Mouse (Mus musculus): ENCODE measurements around the gene Tenm2. TPM values are rescaled to one million over a fixed set of nuclear protein-coding genes. Genes with fewer than 3 reads are reported as not detected.

Gene Tenm2
- polyA plus RNA-seq, 1 experiment from 2014 or later = 6.7 TPM

DNA sequence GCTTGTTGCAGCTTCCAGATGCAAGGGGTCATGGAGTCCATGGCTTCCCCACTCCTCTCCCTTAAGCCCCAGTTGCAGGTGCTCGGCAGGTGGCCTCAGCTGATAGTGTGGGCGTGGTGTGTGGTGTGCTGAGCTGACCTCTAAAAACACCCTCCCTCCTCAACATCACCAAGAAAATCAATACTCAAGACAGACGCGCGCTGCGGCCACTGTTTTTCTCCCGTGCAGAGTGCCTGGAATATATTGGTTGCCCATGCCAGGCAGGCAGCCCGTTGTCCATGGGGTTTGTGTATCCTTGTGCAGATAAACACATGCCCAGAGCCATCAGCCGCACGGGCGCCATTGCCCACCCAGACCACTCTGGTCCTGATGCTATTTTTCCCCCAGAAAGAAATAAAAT, 1007.1 kb downstream of the Tenm2 start:
- Histone ChIP-seq H3K4me1 (ENCODE audit: control insufficient read depth, insufficient read depth, low read length) (no peaks in the 10 kb centered on the region; the same call in 1 of the 2 replicates), H3K4me3 (ENCODE audit: low read depth, low read length) (no peak overlapping the region), H3K9me3 (ENCODE audit: control insufficient read depth, low read length) (no peaks in the 10 kb centered on the region), H3K9ac (ENCODE audit: low read length) (no peak overlapping the region), H3K36me3 (ENCODE audit: control insufficient read depth, insufficient read depth, low read length) (no peaks in the 10 kb centered on the region), H3K27ac (ENCODE audit: low read depth, low read length) (no peak overlapping the region), H3K27me3 (ENCODE audit: control insufficient read depth, insufficient read depth, low read length) (no peaks in the 10 kb centered on the region), H3K4me2 (no peak overlapping the region)
- 86% methylated on average over 11 of the region's 11 CpGs for WGBS
- DNase-seq (ENCODE audit: low spot score, missing footprints) = no peak
- 0 out of 2 replicates have a peak, but pooled peaks have one; percentile 27 for ATAC-seq (ENCODE audit: low FRiP score)

- Histone ChIP-seq H3K9ac (ENCODE audit: low read length) (no peak overlapping the region), H3K27ac (ENCODE audit: low read depth, low read length) (no peak overlapping the region), H3K4me1 (ENCODE audit: control insufficient read depth, insufficient read depth, low read length) (no peaks in the 10 kb centered on the region; the same call in none of the 2 replicates), H3K4me3 (ENCODE audit: low read depth, low read length) (no peak overlapping the region), H3K4me2 (no peak overlapping the region), H3K36me3 (ENCODE audit: control insufficient read depth, insufficient read depth, low read length) (no peaks in the 10 kb centered on the region), H3K27me3 (ENCODE audit: control insufficient read depth, insufficient read depth, low read length) (no peaks in the 10 kb centered on the region), H3K9me3 (ENCODE audit: control insufficient read depth, low read length) (no peaks in the 10 kb centered on the region)
- ATAC-seq (ENCODE audit: low FRiP score) (no peak), DNase-seq (ENCODE audit: low spot score, missing footprints) (no peak)
- WGBS = 70% methylated on average over 6 of the region's 6 CpGs
These were observed 1007.6 kb downstream of the Tenm2 start for GRCm38 (mm10) chr11:36228196-36228595.

DNA sequence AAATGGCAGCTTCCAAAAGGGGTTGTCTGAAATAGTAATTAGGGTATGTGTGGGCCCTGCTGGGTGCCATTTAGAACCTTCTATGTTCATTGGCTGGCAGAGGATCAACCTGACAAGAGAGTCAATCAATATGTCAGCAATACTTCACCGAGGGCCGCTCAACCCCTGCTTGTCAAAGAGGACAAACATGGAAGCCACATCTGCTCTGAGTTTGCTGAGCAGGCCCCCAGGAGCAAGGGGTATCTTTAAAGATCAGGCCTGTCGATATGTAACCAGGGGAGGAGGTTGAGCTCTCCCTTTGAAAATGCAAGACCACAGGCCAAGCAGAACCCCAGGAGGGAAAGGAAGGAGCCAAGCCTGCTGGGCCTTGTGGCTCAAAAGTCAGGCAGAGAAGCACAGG, 1009.7 kb downstream of the Tenm2 start:
- H3K4me1 ChIP-seq (ENCODE audit: control insufficient read depth, insufficient read depth, low read length) = peaks cover 5% of the 10 kb centered on the region
- H3K9me3 ChIP-seq (ENCODE audit: control insufficient read depth, low read length) = no peaks in the 10 kb centered on the region
- H3K27me3 ChIP-seq (ENCODE audit: control insufficient read depth, insufficient read depth, low read length) = no peaks in the 10 kb centered on the region
- H3K27ac ChIP-seq (ENCODE audit: low read depth, low read length) = no peak overlapping the region
- H3K4me2 ChIP-seq = no peak overlapping the region
- WGBS = 45% methylated on average over 3 of the region's 3 CpGs
- ATAC-seq (ENCODE audit: low FRiP score) (no peak), DNase-seq (ENCODE audit: low spot score, missing footprints) (peak; percentile 86)
- no peak overlapping the region for H3K9ac ChIP-seq (ENCODE audit: low read length)
- no peak overlapping the region for H3K4me3 ChIP-seq (ENCODE audit: low read depth, low read length)
- no peaks in the 10 kb centered on the region for H3K36me3 ChIP-seq (ENCODE audit: control insufficient read depth, insufficient read depth, low read length)

GRCm38 (mm10) chr11:36223716-36224439, 1011.9 kb downstream of the Tenm2 start:
- no peak overlapping the region for H3K27ac ChIP-seq (ENCODE audit: low read depth, low read length)
- WGBS = 80% methylated on average over 7 of the region's 7 CpGs
- H3K9me3 ChIP-seq (ENCODE audit: control insufficient read depth, low read length) = no peaks in the 10 kb centered on the region
- no peaks in the 10 kb centered on the region for H3K27me3 ChIP-seq (ENCODE audit: control insufficient read depth, insufficient read depth, low read length)
- H3K36me3 ChIP-seq (ENCODE audit: control insufficient read depth, insufficient read depth, low read length) = no peaks in the 10 kb centered on the region
- H3K4me3 ChIP-seq (ENCODE audit: low read depth, low read length) = no peak overlapping the region
- H3K4me2 ChIP-seq = no peak overlapping the region
- no peak for ATAC-seq (ENCODE audit: low FRiP score)
- peak; percentile 69 for DNase-seq (ENCODE audit: low spot score, missing footprints)
- H3K9ac ChIP-seq (ENCODE audit: low read length) = no peak overlapping the region
- peaks cover 11% of the 10 kb centered on the region for H3K4me1 ChIP-seq (ENCODE audit: control insufficient read depth, insufficient read depth, low read length)

DNA sequence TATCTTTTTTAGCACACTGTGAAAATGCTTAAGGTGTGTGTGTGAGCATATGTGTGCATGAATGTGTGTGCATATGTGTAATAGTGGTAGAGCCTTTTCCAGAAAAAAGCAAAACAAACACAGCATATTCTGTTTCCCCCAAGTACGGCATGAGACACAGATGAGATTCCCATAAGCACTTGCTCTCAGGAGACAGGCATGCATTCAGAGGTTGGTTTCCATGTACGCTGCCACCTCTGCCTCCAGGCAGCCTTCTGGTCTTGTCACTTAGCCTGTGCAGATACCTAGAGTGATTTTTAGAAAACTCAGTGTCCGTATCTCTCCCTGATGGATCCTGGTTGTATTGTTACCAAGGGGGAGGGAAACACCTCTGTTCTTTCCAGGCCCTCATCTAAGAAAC, 1013.7 kb downstream of the Tenm2 start:
- Histone ChIP-seq H3K4me3 (ENCODE audit: low read depth, low read length) (no peak overlapping the region), H3K27ac (ENCODE audit: low read depth, low read length) (no peak overlapping the region), H3K4me2 (no peak overlapping the region), H3K36me3 (ENCODE audit: control insufficient read depth, insufficient read depth, low read length) (no peaks in the 10 kb centered on the region), H3K27me3 (ENCODE audit: control insufficient read depth, insufficient read depth, low read length) (no peaks in the 10 kb centered on the region), H3K4me1 (ENCODE audit: control insufficient read depth, insufficient read depth, low read length) (peaks cover 11% of the 10 kb centered on the region), H3K9me3 (ENCODE audit: control insufficient read depth, low read length) (no peaks in the 10 kb centered on the region), H3K9ac (ENCODE audit: low read length) (no peak overlapping the region)
- DNase-seq (ENCODE audit: low spot score, missing footprints) (peak; percentile 77), ATAC-seq (ENCODE audit: low FRiP score) (no peak)
- WGBS = 80% methylated on average over 3 of the region's 3 CpGs

- no peaks in the 10 kb centered on the region for H3K27me3 ChIP-seq (ENCODE audit: control insufficient read depth, insufficient read depth, low read length)
- 12% methylated on average over 10 of the region's 10 CpGs for WGBS
- H3K27ac ChIP-seq (ENCODE audit: low read depth, low read length) = peak overlapping the region; percentile 41
- no peaks in the 10 kb centered on the region for H3K9me3 ChIP-seq (ENCODE audit: control insufficient read depth, low read length)
- peak; percentile 84 for ATAC-seq (ENCODE audit: low FRiP score)
- H3K4me1 ChIP-seq (ENCODE audit: control insufficient read depth, insufficient read depth, low read length) = peaks cover 11% of the 10 kb centered on the region
- peak overlapping the region; percentile 33 for H3K4me2 ChIP-seq
- H3K4me3 ChIP-seq (ENCODE audit: low read depth, low read length) = no peak overlapping the region
- peak; percentile 98 for DNase-seq (ENCODE audit: low spot score, missing footprints)
- peak overlapping the region; percentile 32; the same call in 1 of the 2 replicates for H3K9ac ChIP-seq (ENCODE audit: low read length)
- H3K36me3 ChIP-seq (ENCODE audit: control insufficient read depth, insufficient read depth, low read length) = no peaks in the 10 kb centered on the region
These were observed 1014.3 kb downstream of the Tenm2 start for GRCm38 (mm10) chr11:36221271-36221975.

- H3K27me3 ChIP-seq (ENCODE audit: control insufficient read depth, insufficient read depth, low read length) = no peaks in the 10 kb centered on the region
- DNase-seq (ENCODE audit: low spot score, missing footprints) = peak; percentile 88
- H3K36me3 ChIP-seq (ENCODE audit: control insufficient read depth, insufficient read depth, low read length) = no peaks in the 10 kb centered on the region
- no peak overlapping the region for H3K4me2 ChIP-seq
- no peaks in the 10 kb centered on the region for H3K9me3 ChIP-seq (ENCODE audit: control insufficient read depth, low read length)
- ATAC-seq (ENCODE audit: low FRiP score) = 0 out of 2 replicates have a peak, but pooled peaks have one; percentile 38
- H3K4me3 ChIP-seq (ENCODE audit: low read depth, low read length) = no peak overlapping the region
- H3K27ac ChIP-seq (ENCODE audit: low read depth, low read length) = peak overlapping the region; percentile 22; the same call in 1 of the 2 replicates
- H3K9ac ChIP-seq (ENCODE audit: low read length) = no peak overlapping the region; the same call in 1 of the 2 replicates
- WGBS = 23% methylated on average over 5 of the region's 5 CpGs
- peaks cover 11% of the 10 kb centered on the region for H3K4me1 ChIP-seq (ENCODE audit: control insufficient read depth, insufficient read depth, low read length)
These were observed 1015.1 kb downstream of the Tenm2 start for GRCm38 (mm10) chr11:36220651-36221050.

DNA sequence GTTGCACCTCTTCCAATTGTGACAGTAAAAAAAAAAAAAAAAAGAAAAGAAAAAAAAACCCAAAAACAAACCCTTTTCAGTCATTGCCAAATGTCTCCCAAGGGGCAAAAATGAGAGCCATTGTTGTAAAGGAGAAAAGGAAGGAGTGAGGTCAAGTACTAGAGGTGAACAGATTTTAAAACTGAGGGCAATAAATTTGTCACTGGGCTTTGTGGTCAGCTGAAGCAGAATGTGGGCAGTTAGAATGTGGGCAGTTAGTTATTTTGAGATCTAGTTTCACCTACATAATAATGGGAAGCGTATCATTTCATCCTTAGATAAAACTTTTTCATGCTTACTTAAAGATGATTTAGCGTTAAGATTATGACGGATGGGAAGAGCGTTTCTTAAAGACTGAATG, 1016.2 kb downstream of the Tenm2 start:
- Histone ChIP-seq H3K9ac (ENCODE audit: low read length) (no peak overlapping the region), H3K9me3 (ENCODE audit: control insufficient read depth, low read length) (no peaks in the 10 kb centered on the region), H3K27me3 (ENCODE audit: control insufficient read depth, insufficient read depth, low read length) (no peaks in the 10 kb centered on the region), H3K4me1 (ENCODE audit: control insufficient read depth, insufficient read depth, low read length) (peaks cover 11% of the 10 kb centered on the region), H3K27ac (ENCODE audit: low read depth, low read length) (no peak overlapping the region), H3K36me3 (ENCODE audit: control insufficient read depth, insufficient read depth, low read length) (no peaks in the 10 kb centered on the region), H3K4me2 (no peak overlapping the region), H3K4me3 (ENCODE audit: low read depth, low read length) (no peak overlapping the region)
- ATAC-seq (ENCODE audit: low FRiP score) (no peak), DNase-seq (ENCODE audit: low spot score, missing footprints) (peak; percentile 62)
- WGBS = 86% methylated on average over 4 of the region's 4 CpGs

DNA sequence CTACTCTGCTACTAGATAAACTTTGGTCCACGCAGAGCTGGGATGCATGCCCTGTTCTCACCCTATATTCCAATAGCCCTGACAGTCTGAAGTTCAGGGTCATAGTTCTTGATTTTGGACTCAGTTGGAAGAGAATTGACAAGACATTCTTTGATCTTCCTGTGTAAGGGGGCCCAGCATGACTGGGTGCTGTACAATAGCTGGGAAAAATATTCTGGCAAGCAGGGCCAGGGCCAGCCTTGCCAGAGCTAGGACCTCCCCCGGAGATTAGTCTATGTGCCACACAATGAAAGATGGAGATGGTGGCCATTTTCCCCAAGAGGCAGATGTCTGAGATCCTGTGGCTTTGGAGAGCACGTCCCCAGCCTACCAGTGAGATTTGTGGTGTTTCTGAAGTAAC, 1021.2 kb downstream of the Tenm2 start:
- Histone ChIP-seq H3K4me3 (ENCODE audit: low read depth, low read length) (no peak overlapping the region), H3K4me2 (no peak overlapping the region), H3K9ac (ENCODE audit: low read length) (no peak overlapping the region), H3K36me3 (ENCODE audit: control insufficient read depth, insufficient read depth, low read length) (no peaks in the 10 kb centered on the region), H3K9me3 (ENCODE audit: control insufficient read depth, low read length) (no peaks in the 10 kb centered on the region), H3K4me1 (ENCODE audit: control insufficient read depth, insufficient read depth, low read length) (no peaks in the 10 kb centered on the region), H3K27ac (ENCODE audit: low read depth, low read length) (no peak overlapping the region), H3K27me3 (ENCODE audit: control insufficient read depth, insufficient read depth, low read length) (no peaks in the 10 kb centered on the region)
- ATAC-seq (ENCODE audit: low FRiP score) = no peak
- DNase-seq (ENCODE audit: low spot score, missing footprints) = peak; percentile 17
- 85% methylated on average over 3 of the region's 3 CpGs for WGBS

Data from midbrain, embryonic 11.5 days (tissue).